Mouse (Mus musculus) adrenal gland (tissue): Measurements from ENCODE around the gene Cdkl1.

ENCODE experiments used
- intact Hi-C: fragments of 180-260 bp; cut with DNase I; formaldehyde crosslinking; loops from one replicate; pipeline ENCODE4 v1.15.1; 2025

Cdkl1 gene

GRCm38 (mm10) chr12:69756015-69756414 lies 35.1 kb downstream of the Cdkl1 start:
- intact Hi-C loops, result loop anchor here (2.0 to 5.0 kb wide), 2 partner anchors 21 to 76 kb away; no protein-coding TSS in a partner anchor

GRCm38 (mm10) chr12:69753936-69754335 lies 37.1 kb downstream of the Cdkl1 start:
- intact Hi-C loops, result no loop called here

- intact Hi-C loops, result no loop called here
These were observed 39.2 kb downstream of the Cdkl1 start for GRCm38 (mm10) chr12:69751864-69752341.

GRCm38 (mm10) chr12:69744138-69744537 lies 46.9 kb downstream of the Cdkl1 start:
- intact Hi-C loops, result no loop called here

GRCm38 (mm10) chr12:69741965-69742364 lies 49.1 kb downstream of the Cdkl1 start:
- intact Hi-C loops, result no loop called here

- intact Hi-C loops, result loop anchor here (2.0 kb wide), 2 partner anchors 23 to 157 kb away; no protein-coding TSS in a partner anchor
These were observed 57.1 kb downstream of the Cdkl1 start for GRCm38 (mm10) chr12:69733923-69734322.

- intact Hi-C loops, result no loop called here
These were observed 57.5 kb downstream of the Cdkl1 start for GRCm38 (mm10) chr12:69733518-69733917.

- intact Hi-C loops, result no loop called here
These were observed 58.8 kb downstream of the Cdkl1 start for GRCm38 (mm10) chr12:69732221-69732620.

GRCm38 (mm10) chr12:69730306-69730705 lies 60.8 kb downstream of the Cdkl1 start:
- intact Hi-C loops, result no loop called here

GRCm38 (mm10) chr12:69729246-69729645 lies 61.8 kb downstream of the Cdkl1 start:
- intact Hi-C loops, result no loop called here

GRCm38 (mm10) chr12:69724711-69725460 lies 66.2 kb downstream of the Cdkl1 start, which contains the start of the genes L2hgdh and Atp5s:
Gene L2hgdh, minus strand, starts transcription at chr12:69724873.
Gene Atp5s, plus strand, starts transcription at chr12:69724950.
- intact Hi-C loops, result no loop called here

- intact Hi-C loops, result no loop called here
These were observed 66.9 kb downstream of the Cdkl1 start for GRCm38 (mm10) chr12:69724018-69724710.

GRCm38 (mm10) chr12:69723376-69723775 lies 67.7 kb downstream of the Cdkl1 start:
- intact Hi-C loops, result no loop called here

- intact Hi-C loops, result no loop called here
These were observed 68.2 kb downstream of the Cdkl1 start for GRCm38 (mm10) chr12:69722857-69723256.

GRCm38 (mm10) chr12:69713628-69714027 lies 77.4 kb downstream of the Cdkl1 start:
- intact Hi-C loops, result no loop called here

- intact Hi-C loops, result no loop called here
These were observed 86.1 kb downstream of the Cdkl1 start for GRCm38 (mm10) chr12:69704799-69705458.

- intact Hi-C loops, result loop anchor here (10.0 kb wide), 1 partner anchor 84 kb away; no protein-coding TSS in a partner anchor
These were observed 92.7 kb downstream of the Cdkl1 start for GRCm38 (mm10) chr12:69698352-69698751.
